Mouse (Mus musculus): ENCODE results near the gene Bsn. TPM values are rescaled to one million over a fixed set of nuclear protein-coding genes. Genes with fewer than 3 reads are reported as not detected.

Bsn gene
- polyA plus RNA-seq, 1 experiment, result 70.0 TPM

DNA sequence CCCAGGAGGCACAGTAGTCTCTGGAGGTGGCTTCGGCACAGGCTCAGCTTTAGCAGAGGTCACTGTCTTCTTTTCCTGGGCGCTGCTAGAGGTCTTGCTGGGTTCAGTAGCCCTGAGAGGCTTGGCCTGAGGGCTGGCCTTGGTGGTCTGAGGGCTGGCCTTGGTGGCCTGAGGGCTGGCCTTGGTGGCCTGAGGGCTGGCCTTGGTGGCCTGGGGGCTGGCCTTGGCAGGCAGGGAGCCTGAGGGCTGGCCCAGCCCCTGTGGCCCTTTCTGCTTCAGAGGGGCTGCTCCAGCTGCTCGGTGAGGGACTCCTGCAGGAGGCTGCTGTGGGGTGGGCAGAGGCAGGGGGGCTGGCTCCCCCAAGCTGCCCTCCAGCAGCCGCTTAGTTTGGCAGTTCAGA lies 73.0 kb downstream of the Bsn start:
- Histone ChIP-seq H3K27ac (ENCODE audit: insufficient read depth, low read length) (no peak overlapping the region), H3K4me3 (replicated peaks; ENCODE audit: insufficient read depth, low read depth, low read length) (no peak overlapping the region), H3K4me1 (ENCODE audit: control insufficient read depth, insufficient read depth, low read length) (peaks cover 56% of the 10 kb centered on the region), H3K27me3 (ENCODE audit: control insufficient read depth, insufficient read depth, low read length) (no peaks in the 10 kb centered on the region)
- TF ChIP-seq POLR2A (IDR thresholded peaks at IDR 0.05; ENCODE audit: borderline replicate concordance, insufficient read depth, low read length), result no peak
- TF ChIP-seq CTCF (IDR thresholded peaks at IDR 0.05; ENCODE audit: borderline replicate concordance, insufficient read depth, low read depth, low read length), result no peak
- WGBS, result 58% methylated on average over 4 of the region's 4 CpGs
- DNase-seq, result no peak

DNA sequence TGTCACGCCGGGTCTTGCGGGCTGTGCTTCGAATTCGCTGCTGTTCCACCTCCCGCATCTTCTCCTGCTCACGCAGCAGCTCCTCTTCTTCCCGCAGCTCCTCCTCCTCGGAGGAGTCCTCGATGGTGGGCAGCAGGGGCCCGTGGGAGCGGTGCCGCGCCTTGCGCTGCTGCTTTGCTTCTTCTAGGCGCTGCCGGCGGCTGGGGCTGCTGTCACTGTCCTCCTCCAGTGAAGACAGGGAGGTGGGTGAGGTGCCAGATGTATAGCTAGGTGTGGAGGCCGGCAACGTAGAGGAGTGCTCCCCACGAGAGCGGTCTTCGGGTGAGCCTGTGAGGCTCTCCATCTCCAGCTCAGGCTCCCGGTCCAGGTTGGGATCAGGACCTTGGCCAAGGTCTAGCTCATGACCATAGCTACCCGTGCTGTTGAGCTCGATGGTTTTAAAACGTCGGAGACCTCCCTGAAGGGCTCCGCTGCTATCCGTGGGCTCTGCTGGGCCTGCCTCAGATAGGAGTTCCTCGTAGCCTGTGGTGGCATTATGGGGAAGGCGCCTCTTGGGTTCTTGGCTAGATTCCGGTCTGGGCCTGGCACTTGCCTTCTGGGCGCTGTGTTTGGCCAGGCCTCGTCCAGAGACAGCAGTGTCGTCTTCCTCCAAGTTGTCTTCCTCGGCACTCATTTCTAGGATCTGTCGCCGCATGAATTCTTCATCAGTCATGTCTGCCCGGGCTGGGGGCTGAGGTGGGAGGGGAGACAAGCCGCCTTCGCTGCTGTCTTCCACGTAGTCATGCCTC lies 74.7 kb downstream of the Bsn start:
- DNase-seq, result peak; percentile 65 to 66
- peaks cover 57% of the 10 kb centered on the region for H3K4me1 ChIP-seq (ENCODE audit: control insufficient read depth, insufficient read depth, low read length)
- no peak for TF ChIP-seq POLR2A (IDR thresholded peaks at IDR 0.05; ENCODE audit: borderline replicate concordance, insufficient read depth, low read length)
- no peak for TF ChIP-seq CTCF (IDR thresholded peaks at IDR 0.05; ENCODE audit: borderline replicate concordance, insufficient read depth, low read depth, low read length)
- H3K27ac ChIP-seq (ENCODE audit: insufficient read depth, low read length), result peak overlapping the region; percentile 1; the same call in 1 of the 2 replicates
- no peaks in the 10 kb centered on the region for H3K27me3 ChIP-seq (ENCODE audit: control insufficient read depth, insufficient read depth, low read length)
- no peak overlapping the region for H3K4me3 ChIP-seq (replicated peaks; ENCODE audit: insufficient read depth, low read depth, low read length)
- WGBS, result 55% methylated on average over 43 of the region's 43 CpGs

DNA sequence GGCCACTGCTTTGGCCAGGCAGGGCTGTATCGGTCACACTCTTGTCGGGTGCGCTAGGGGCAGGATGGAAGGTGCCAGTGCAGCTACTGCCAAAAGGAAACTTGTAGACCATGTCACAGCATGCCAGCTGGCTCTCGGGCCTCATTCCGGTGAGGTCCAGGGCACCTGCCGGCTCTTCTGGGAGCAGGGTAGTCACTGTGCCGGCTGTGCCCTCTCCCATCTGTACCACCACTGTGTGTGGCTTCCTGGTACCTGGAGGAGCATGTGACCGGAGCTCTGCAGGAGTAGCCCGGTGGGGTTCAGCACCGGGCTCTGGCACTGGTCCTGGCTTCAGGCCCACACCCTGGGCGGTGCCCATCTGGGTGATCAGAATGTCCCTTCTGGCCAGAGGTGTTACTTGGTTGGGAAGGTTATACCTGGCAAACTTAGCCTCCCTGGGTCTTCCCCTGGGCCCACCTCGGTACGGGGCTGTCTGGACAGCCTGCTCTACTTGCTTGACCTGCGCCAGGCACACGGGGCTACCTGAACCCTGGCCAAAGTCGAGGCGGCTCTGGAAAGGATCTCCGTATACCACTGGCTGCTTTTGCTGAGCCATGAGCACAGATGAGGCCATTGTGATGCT lies 77.4 kb downstream of the Bsn start:
- WGBS, result 14% methylated on average over 18 of the region's 18 CpGs
- Histone ChIP-seq H3K27me3 (ENCODE audit: control insufficient read depth, insufficient read depth, low read length) (no peaks in the 10 kb centered on the region), H3K27ac (ENCODE audit: insufficient read depth, low read length) (peak overlapping the region; percentile 67), H3K4me3 (replicated peaks; ENCODE audit: insufficient read depth, low read depth, low read length) (no peak overlapping the region), H3K4me1 (ENCODE audit: control insufficient read depth, insufficient read depth, low read length) (peaks cover 50% of the 10 kb centered on the region)
- TF ChIP-seq CTCF (IDR thresholded peaks at IDR 0.05; ENCODE audit: borderline replicate concordance, insufficient read depth, low read depth, low read length) (no peak), POLR2A (IDR thresholded peaks at IDR 0.05; ENCODE audit: borderline replicate concordance, insufficient read depth, low read length) (no peak)
- DNase-seq, result peak; percentile 84 to 88

DNA sequence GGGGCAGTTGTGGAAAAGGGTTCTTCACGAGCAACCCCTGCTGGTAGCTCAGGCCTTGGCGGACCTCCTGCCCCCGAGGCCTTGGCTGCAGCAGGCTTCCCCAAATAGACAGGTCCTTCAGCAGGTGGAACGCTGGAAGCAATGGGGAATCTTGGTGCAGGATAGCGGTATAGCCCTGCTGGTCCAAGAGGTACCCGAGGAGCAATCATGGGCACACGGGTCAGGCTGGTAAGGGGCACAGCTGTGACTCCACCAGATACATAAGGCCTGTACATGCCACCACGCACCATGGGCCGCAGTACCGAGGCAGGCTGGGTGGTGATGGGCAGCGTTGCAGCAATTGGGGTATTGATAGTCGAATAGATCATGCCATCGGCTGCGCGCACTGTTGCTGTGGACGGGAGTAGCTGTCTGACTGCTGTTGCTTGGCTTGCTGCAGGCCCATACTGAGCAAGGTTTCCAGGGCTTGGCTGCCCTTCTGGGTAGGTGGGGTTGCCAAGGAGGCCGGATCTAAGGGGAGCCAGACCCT lies 78.5 kb downstream of the Bsn start:
- peak overlapping the region; percentile 67 for H3K27ac ChIP-seq (ENCODE audit: insufficient read depth, low read length)

DNA sequence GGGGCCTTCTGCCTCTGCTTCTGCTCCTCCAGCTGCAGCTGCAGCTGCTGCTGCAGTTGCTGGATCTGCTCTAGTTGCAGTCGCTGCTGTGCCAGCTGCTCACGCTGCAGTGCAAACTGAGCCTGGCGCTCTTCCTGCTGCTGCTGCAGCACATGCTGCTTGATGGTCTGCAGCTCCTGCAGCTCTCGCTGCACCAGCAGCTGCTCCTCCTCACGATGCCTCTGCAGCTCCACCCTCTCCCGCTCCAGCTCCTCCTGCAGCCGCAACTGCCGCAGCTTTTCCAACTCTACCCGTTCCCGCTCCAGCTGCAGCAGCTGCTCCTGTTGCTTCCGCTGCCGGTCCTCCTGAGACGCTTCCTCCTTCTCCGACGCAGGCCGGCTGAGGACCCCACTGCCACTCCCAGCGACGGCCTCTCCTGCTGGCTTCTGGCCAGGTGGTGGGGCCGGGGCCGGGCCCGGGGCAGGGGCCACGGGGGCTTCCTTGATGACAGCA lies 79.0 kb downstream of the Bsn start:
- H3K4me1 ChIP-seq (ENCODE audit: control insufficient read depth, insufficient read depth, low read length), result peaks cover 48% of the 10 kb centered on the region
- DNase-seq, result no peak
- peak overlapping the region; percentile 0; the same call in 1 of the 2 replicates for H3K27ac ChIP-seq (ENCODE audit: insufficient read depth, low read length)
- WGBS, result 23% methylated on average over 22 of the region's 22 CpGs
- no peak overlapping the region for H3K4me3 ChIP-seq (replicated peaks; ENCODE audit: insufficient read depth, low read depth, low read length)
- no peaks in the 10 kb centered on the region for H3K27me3 ChIP-seq (ENCODE audit: control insufficient read depth, insufficient read depth, low read length)
- TF ChIP-seq CTCF (IDR thresholded peaks at IDR 0.05; ENCODE audit: borderline replicate concordance, insufficient read depth, low read depth, low read length), result no peak
- TF ChIP-seq POLR2A (IDR thresholded peaks at IDR 0.05; ENCODE audit: borderline replicate concordance, insufficient read depth, low read length), result no peak

More for the DNA sequence above, 78.5 kb downstream of the Bsn start:
- no peaks in the 10 kb centered on the region for H3K27me3 ChIP-seq (ENCODE audit: control insufficient read depth, insufficient read depth, low read length)
- peak in 1 of 2 experiments; percentile 64 for DNase-seq
- H3K4me3 ChIP-seq (replicated peaks; ENCODE audit: insufficient read depth, low read depth, low read length), result no peak overlapping the region
- 26% methylated on average over 17 of the region's 17 CpGs for WGBS
- H3K4me1 ChIP-seq (ENCODE audit: control insufficient read depth, insufficient read depth, low read length), result peaks cover 50% of the 10 kb centered on the region
- TF ChIP-seq POLR2A (IDR thresholded peaks at IDR 0.05; ENCODE audit: borderline replicate concordance, insufficient read depth, low read length) (no peak), CTCF (IDR thresholded peaks at IDR 0.05; ENCODE audit: borderline replicate concordance, insufficient read depth, low read depth, low read length) (no peak)

DNA sequence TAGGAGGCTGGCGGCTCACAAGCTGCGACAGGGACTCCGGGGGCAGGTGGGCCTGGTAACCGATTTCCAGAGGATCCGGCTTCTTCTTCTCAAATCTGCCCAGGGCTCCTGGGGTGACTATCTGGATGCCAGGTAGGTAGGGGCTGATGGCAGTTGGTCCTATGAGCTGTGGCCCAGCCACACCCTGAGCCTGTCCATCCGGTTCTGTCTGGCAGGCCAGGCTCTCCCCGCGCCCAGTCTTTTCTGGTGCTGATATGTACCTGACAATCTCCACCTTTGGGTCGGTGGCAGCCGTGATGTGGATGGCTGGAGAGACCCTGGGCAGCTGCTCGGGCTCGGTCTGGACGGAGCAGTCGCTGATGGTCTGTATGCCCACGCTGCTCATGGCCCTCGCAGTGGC lies 80.0 kb downstream of the Bsn start:
- Histone ChIP-seq H3K27me3 (ENCODE audit: control insufficient read depth, insufficient read depth, low read length) (no peaks in the 10 kb centered on the region), H3K27ac (ENCODE audit: insufficient read depth, low read length) (no peak overlapping the region), H3K4me3 (replicated peaks; ENCODE audit: insufficient read depth, low read depth, low read length) (no peak overlapping the region), H3K4me1 (ENCODE audit: control insufficient read depth, insufficient read depth, low read length) (peaks cover 48% of the 10 kb centered on the region)
- TF ChIP-seq CTCF (IDR thresholded peaks at IDR 0.05; ENCODE audit: borderline replicate concordance, insufficient read depth, low read depth, low read length) (no peak), POLR2A (IDR thresholded peaks at IDR 0.05; ENCODE audit: borderline replicate concordance, insufficient read depth, low read length) (no peak)
- no peak for DNase-seq
- WGBS, result 80% methylated on average over 16 of the region's 16 CpGs

DNA sequence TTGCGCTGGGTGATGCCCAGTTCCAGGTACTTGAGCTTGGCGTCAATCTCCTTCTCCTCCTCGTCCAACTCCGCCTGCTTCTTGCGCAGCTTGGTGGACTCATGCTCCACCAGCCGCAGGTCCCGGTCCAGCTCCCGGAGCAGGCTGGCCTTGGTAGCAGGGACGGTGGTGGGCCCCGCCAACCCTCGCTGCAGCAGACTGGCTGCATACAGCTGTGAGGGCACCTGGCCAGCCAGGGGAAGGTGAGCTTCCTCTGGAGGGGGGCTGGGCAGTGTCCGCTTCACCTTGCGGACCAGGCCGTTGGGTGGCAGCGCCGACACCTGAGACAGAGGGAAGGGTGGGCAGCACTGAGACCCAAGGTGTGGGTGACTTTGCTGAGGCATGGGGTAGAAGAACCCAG lies 82.3 kb downstream of the Bsn start:
- WGBS, result 82% methylated on average over 16 of the region's 16 CpGs

More for the DNA sequence above, 82.3 kb downstream of the Bsn start:
- peaks cover 53% of the 10 kb centered on the region for H3K4me1 ChIP-seq (ENCODE audit: control insufficient read depth, insufficient read depth, low read length)
- H3K27me3 ChIP-seq (ENCODE audit: control insufficient read depth, insufficient read depth, low read length), result no peaks in the 10 kb centered on the region
- no peak overlapping the region for H3K27ac ChIP-seq (ENCODE audit: insufficient read depth, low read length)
- TF ChIP-seq POLR2A (IDR thresholded peaks at IDR 0.05; ENCODE audit: borderline replicate concordance, insufficient read depth, low read length) (no peak), CTCF (IDR thresholded peaks at IDR 0.05; ENCODE audit: borderline replicate concordance, insufficient read depth, low read depth, low read length) (no peak)
- H3K4me3 ChIP-seq (replicated peaks; ENCODE audit: insufficient read depth, low read depth, low read length), result no peak overlapping the region
- DNase-seq, result no peak
